Mouse (Mus musculus): ENCODE data around the gene Plbd1. TPM values are rescaled to one million over a fixed set of nuclear protein-coding genes. Genes with fewer than 3 reads are reported as not detected.
A peak's percentile ranks its signal among the peaks of the same experiment; 100 is the strongest.

Plbd1 gene
- polyA plus RNA-seq, 1 experiment: 9.9 TPM

DNA sequence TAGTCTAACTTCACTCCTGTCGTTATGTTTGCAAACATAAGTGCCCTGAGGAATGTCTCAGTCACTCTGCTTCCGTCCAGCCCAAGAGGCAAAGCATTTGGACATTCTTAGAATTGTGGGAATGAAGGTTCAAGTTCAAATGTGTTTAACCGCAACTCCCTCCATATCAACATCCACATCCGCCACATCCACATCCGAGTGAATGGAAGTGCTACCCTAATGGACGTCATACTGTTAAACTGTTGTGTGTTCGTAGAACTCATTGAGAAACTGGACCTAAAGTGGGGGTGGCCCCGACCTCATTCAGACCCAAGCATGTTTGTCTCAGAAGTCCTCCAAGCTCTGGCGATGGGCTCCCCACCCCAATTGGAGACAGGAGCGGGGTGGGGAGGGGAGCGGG lies 5.9 kb downstream of the Plbd1 start:
- no peak overlapping the region for H3K4me3 ChIP-seq (replicated peaks)
- H3K9me3 ChIP-seq: peaks cover 6% of the 10 kb centered on the region; the same call in 1 of the 2 replicates
- no peaks in the 10 kb centered on the region for H3K36me3 ChIP-seq (replicated peaks; ENCODE audit: low read length)
- peaks cover 29% of the 10 kb centered on the region for H3K27me3 ChIP-seq (replicated peaks)
- TF ChIP-seq FLI1 (IDR thresholded peaks at IDR 0.05; ENCODE audit: low read length) (no peak), GATA1 (IDR thresholded peaks at IDR 0.05; ENCODE audit: borderline replicate concordance, low read length) (no peak)
- peaks cover 7% of the 10 kb centered on the region; the same call in 1 of the 2 replicates for H3K4me1 ChIP-seq

DNA sequence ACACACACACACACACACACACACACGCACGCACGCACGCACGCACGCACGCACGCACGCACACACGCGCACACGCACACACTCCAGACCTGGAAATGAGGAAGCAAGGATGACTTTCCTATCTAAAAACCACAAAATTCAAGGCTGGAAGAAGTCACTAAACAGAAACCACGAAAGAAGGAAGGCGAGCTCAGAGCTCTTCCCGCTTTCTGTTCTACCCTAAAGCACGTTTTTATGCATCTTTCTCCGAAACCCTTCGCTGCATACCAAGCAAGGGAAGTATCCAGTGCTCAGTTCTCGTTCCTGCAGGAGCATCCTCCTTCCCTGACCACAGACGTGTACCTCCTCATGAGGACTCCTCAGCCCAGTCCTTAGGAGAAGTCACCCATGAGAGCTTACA lies 7.3 kb downstream of the Plbd1 start:
- Histone ChIP-seq H3K4me1 (peaks cover 7% of the 10 kb centered on the region; the same call in 1 of the 2 replicates), H3K9me3 (no peaks in the 10 kb centered on the region), H3K4me3 (replicated peaks) (peak overlapping the region; percentile 39), H3K36me3 (replicated peaks; ENCODE audit: low read length) (no peaks in the 10 kb centered on the region), H3K27me3 (replicated peaks) (peaks cover 19% of the 10 kb centered on the region)
- TF ChIP-seq GATA1 (IDR thresholded peaks at IDR 0.05; ENCODE audit: borderline replicate concordance, low read length): no peak

DNA sequence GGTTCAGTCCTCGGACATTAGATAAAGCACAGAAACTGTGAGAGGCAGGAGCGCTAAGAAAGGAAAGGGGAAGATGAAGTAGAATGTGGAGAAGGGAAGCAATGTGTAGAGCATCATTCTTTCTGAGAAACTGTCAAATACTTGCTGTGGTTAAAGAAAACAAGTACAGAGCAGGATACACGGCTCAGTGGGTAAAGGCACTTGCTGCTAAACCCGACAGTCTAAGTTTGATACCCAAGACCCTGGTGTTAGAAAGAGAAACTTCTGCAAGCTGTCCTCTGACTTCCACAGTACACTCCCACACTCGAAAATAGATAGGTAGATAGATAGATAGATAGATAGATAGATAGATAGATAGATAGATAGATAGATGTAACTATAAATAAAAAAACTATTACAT lies 8.4 kb downstream of the Plbd1 start:
- no peak for TF ChIP-seq GATA1 (IDR thresholded peaks at IDR 0.05; ENCODE audit: borderline replicate concordance, low read length)
- no peak for TF ChIP-seq FLI1 (IDR thresholded peaks at IDR 0.05; ENCODE audit: low read length)
- peaks cover 7% of the 10 kb centered on the region; the same call in 1 of the 2 replicates for H3K4me1 ChIP-seq
- no peaks in the 10 kb centered on the region for H3K9me3 ChIP-seq

DNA sequence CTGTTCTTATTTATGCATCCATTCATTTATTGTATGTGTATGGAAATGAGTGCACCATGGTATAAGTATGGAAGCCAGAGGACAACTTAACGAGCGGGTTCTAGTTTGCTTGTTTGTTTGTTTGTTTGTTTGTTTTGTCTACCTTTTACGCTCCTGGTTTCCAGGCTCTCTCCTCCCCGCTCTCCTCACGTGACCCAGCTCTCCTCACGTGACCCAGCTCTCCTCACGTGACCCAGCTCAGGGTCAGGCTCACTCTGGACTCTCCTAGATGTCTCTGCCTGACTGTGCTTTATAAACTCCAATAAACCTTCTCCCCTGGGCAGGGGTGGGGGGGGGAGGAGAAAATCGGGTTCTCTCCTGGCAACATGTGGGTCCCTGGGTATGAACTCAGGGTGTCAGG lies 11.1 kb downstream of the Plbd1 start:
- Histone ChIP-seq H3K4me3 (replicated peaks) (no peak overlapping the region), H3K27me3 (replicated peaks) (peaks cover 9% of the 10 kb centered on the region), H3K9me3 (no peaks in the 10 kb centered on the region), H3K36me3 (replicated peaks; ENCODE audit: low read length) (no peaks in the 10 kb centered on the region), H3K4me1 (peaks cover 7% of the 10 kb centered on the region; the same call in 1 of the 2 replicates)
- TF ChIP-seq GATA1 (IDR thresholded peaks at IDR 0.05; ENCODE audit: borderline replicate concordance, low read length): no peak
- TF ChIP-seq FLI1 (IDR thresholded peaks at IDR 0.05; ENCODE audit: low read length): no peak

More for the DNA sequence above, 8.4 kb downstream of the Plbd1 start:
- Histone ChIP-seq H3K36me3 (replicated peaks; ENCODE audit: low read length) (no peaks in the 10 kb centered on the region), H3K27me3 (replicated peaks) (peaks cover 17% of the 10 kb centered on the region), H3K4me3 (replicated peaks) (no peak overlapping the region)

GRCm38 (mm10) chr6:136647455-136647861 lies 14.3 kb downstream of the Plbd1 start:
- H3K27me3 ChIP-seq (replicated peaks): peaks cover 3% of the 10 kb centered on the region
- no peak overlapping the region for H3K4me3 ChIP-seq (replicated peaks)

DNA sequence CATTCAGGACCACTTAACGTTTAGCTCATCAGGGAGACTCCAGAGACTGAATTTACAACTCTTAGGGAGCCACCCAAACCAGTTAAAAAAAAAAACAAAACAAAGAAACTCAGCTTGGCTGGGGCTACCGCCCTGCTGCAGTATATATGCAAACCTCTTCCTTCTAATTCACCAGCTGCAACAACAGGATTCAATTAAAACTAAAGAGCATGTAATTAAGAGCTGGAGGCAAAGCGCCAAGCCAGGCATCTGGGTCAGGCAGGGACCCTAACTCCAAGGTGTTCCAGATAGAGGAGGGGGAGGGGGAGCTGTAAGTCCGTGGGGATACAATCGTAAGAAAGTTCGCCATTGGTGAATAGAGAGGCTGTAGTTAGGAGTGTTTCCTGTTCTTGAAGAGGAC lies 15.5 kb downstream of the Plbd1 start:
- H3K36me3 ChIP-seq (replicated peaks; ENCODE audit: low read length): no peaks in the 10 kb centered on the region
- H3K4me3 ChIP-seq (replicated peaks): no peak overlapping the region
- TF ChIP-seq GATA1 (IDR thresholded peaks at IDR 0.05; ENCODE audit: borderline replicate concordance, low read length) (no peak), FLI1 (IDR thresholded peaks at IDR 0.05; ENCODE audit: low read length) (no peak)
- H3K9me3 ChIP-seq: peaks cover 8% of the 10 kb centered on the region
- H3K4me1 ChIP-seq: no peaks in the 10 kb centered on the region
- H3K27me3 ChIP-seq (replicated peaks): no peaks in the 10 kb centered on the region

More at GRCm38 (mm10) chr6:136647455-136647861, 14.3 kb downstream of the Plbd1 start:
- Histone ChIP-seq H3K36me3 (replicated peaks; ENCODE audit: low read length) (no peaks in the 10 kb centered on the region), H3K4me1 (no peaks in the 10 kb centered on the region), H3K9me3 (peaks cover 8% of the 10 kb centered on the region)
- no peak for TF ChIP-seq GATA1 (IDR thresholded peaks at IDR 0.05; ENCODE audit: borderline replicate concordance, low read length)
- TF ChIP-seq FLI1 (IDR thresholded peaks at IDR 0.05; ENCODE audit: low read length): no peak

DNA sequence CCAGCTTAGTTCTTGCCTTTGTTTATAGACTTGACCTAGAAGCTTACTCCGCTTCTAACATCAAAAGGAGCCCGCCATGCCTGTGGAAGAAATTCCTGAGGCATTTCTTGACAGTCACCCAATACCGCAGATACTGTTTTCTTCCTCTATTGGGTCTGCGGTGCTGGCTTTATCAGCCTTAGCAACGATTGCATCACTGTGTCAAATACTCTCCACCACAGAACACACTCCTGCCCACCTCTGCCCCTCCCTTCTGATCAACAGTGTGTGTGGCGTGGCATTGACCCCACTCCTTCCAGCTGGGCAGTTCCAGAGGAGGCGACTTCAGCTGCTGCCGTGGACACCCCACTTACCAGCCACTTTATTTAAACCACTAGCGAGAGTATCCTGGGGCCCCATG lies 16.0 kb downstream of the Plbd1 start:
- H3K36me3 ChIP-seq (replicated peaks; ENCODE audit: low read length): no peaks in the 10 kb centered on the region
- H3K27me3 ChIP-seq (replicated peaks): no peaks in the 10 kb centered on the region
- peaks cover 8% of the 10 kb centered on the region for H3K9me3 ChIP-seq
- no peaks in the 10 kb centered on the region for H3K4me1 ChIP-seq
- no peak overlapping the region for H3K4me3 ChIP-seq (replicated peaks)
- no peak for TF ChIP-seq GATA1 (IDR thresholded peaks at IDR 0.05; ENCODE audit: borderline replicate concordance, low read length)
- TF ChIP-seq FLI1 (IDR thresholded peaks at IDR 0.05; ENCODE audit: low read length): no peak

DNA sequence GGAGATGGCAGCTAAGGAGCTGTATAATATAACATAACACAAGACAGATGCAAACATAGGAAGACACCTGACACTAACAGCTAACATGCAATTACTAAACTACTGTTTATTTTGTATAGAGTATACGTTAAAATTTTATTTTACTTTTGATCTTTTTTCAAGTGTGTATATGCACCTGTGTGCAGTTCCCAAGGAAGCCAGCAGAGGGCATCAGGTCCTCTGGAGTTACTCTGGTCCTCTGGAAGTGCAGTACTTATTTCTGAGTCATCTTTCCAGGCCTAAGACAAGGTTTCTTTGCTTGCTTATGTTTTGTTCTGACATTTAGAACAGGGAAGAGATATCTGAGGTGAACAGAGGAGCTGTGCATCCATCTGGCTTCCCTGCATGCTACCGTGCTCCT lies 17.6 kb downstream of the Plbd1 start:
- H3K27me3 ChIP-seq (replicated peaks): no peaks in the 10 kb centered on the region
- no peak for TF ChIP-seq GATA1 (IDR thresholded peaks at IDR 0.05; ENCODE audit: borderline replicate concordance, low read length)
- TF ChIP-seq FLI1 (IDR thresholded peaks at IDR 0.05; ENCODE audit: low read length): no peak
- H3K36me3 ChIP-seq (replicated peaks; ENCODE audit: low read length): no peaks in the 10 kb centered on the region
- H3K4me3 ChIP-seq (replicated peaks): no peak overlapping the region
- no peaks in the 10 kb centered on the region for H3K4me1 ChIP-seq
- H3K9me3 ChIP-seq: peaks cover 8% of the 10 kb centered on the region

- Histone ChIP-seq H3K9me3 (peaks cover 24% of the 10 kb centered on the region), H3K4me1 (no peaks in the 10 kb centered on the region), H3K4me3 (replicated peaks) (no peak overlapping the region), H3K27me3 (replicated peaks) (no peaks in the 10 kb centered on the region), H3K36me3 (replicated peaks; ENCODE audit: low read length) (no peaks in the 10 kb centered on the region)
- TF ChIP-seq GATA1 (IDR thresholded peaks at IDR 0.05; ENCODE audit: borderline replicate concordance, low read length) (no peak), FLI1 (IDR thresholded peaks at IDR 0.05; ENCODE audit: low read length) (no peak)
These were observed 26.7 kb downstream of the Plbd1 start for GRCm38 (mm10) chr6:136634982-136635381.

- no peak overlapping the region for H3K4me3 ChIP-seq (replicated peaks)
- no peaks in the 10 kb centered on the region for H3K4me1 ChIP-seq
- H3K27me3 ChIP-seq (replicated peaks): no peaks in the 10 kb centered on the region
- H3K36me3 ChIP-seq (replicated peaks; ENCODE audit: low read length): no peaks in the 10 kb centered on the region
- peaks cover 24% of the 10 kb centered on the region for H3K9me3 ChIP-seq
- TF ChIP-seq GATA1 (IDR thresholded peaks at IDR 0.05; ENCODE audit: borderline replicate concordance, low read length) (no peak), FLI1 (IDR thresholded peaks at IDR 0.05; ENCODE audit: low read length) (no peak)
These were observed 28.0 kb downstream of the Plbd1 start for GRCm38 (mm10) chr6:136633719-136634118.

DNA sequence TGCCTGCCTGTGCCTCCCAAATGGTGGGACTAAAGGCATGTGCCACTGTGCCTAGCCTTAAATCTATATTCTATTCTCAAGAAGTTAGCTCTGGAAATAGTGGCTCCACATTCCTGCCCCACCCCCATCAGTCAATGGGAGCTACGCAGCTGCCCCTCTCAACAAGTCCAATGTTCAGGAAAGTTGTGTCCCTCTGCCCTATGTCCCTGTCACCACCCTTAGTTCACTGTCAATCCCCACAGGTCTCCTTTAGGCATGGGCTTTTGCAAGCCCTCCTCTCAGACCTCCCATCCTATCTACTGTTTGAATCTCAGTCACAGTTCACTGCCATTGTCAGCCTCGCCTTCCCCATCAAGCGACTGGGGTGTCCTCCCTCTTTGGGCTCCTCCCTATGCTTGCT lies 28.6 kb downstream of the Plbd1 start:
- H3K27me3 ChIP-seq (replicated peaks): no peaks in the 10 kb centered on the region
- no peak overlapping the region for H3K4me3 ChIP-seq (replicated peaks)
- TF ChIP-seq GATA1 (IDR thresholded peaks at IDR 0.05; ENCODE audit: borderline replicate concordance, low read length) (no peak), FLI1 (IDR thresholded peaks at IDR 0.05; ENCODE audit: low read length) (no peak)
- no peaks in the 10 kb centered on the region for H3K36me3 ChIP-seq (replicated peaks; ENCODE audit: low read length)
- H3K4me1 ChIP-seq: no peaks in the 10 kb centered on the region
- peaks cover 24% of the 10 kb centered on the region for H3K9me3 ChIP-seq

Data from megakaryocyte, embryonic 14.5 days (primary cell).